Mouse (Mus musculus) left cerebral cortex, adult 9 months (tissue): ENCODE data around the gene Prtn3.

ENCODE experiments used
- DNase-seq, 2 experiments: peaks; one replicate each; pipeline ENCODE4 v3.0.0; 2022; ENCODE audit warnings: low spot score in 2 of 2

Gene Prtn3

GRCm38 (mm10) chr10:79874290-79874862, at the start of gene Prtn3, which contains the start of gene Plppr3:
Gene Prtn3, plus strand, starts transcription at chr10:79874476.
Gene Plppr3, minus strand, starts transcription at chr10:79874634.
- DNase-seq, result no peak

- DNase-seq, result no peak
Measured at GRCm38 (mm10) chr10:79831583-79831982, 42.7 kb upstream of the Prtn3 start.

- DNase-seq, result no peak
Measured at GRCm38 (mm10) chr10:79832026-79832785, 42.1 kb upstream of the Prtn3 start.

GRCm38 (mm10) chr10:79832786-79833181, 41.5 kb upstream of the Prtn3 start:
- DNase-seq, result no peak

GRCm38 (mm10) chr10:79834769-79835398, 39.4 kb upstream of the Prtn3 start:
- DNase-seq, result peak in 1 of 2 experiments; percentile 64

GRCm38 (mm10) chr10:79836918-79837317, 37.4 kb upstream of the Prtn3 start:
- DNase-seq, result no peak

GRCm38 (mm10) chr10:79838151-79838550, 36.1 kb upstream of the Prtn3 start:
- no peak for DNase-seq

- no peak for DNase-seq
Measured at GRCm38 (mm10) chr10:79840091-79840490, 34.2 kb upstream of the Prtn3 start.

GRCm38 (mm10) chr10:79840644-79841551, 33.4 kb upstream of the Prtn3 start:
- DNase-seq, result peak; percentile 60 to 83

GRCm38 (mm10) chr10:79842322-79842721, 32.0 kb upstream of the Prtn3 start:
- no peak for DNase-seq

GRCm38 (mm10) chr10:79843476-79843875, 30.8 kb upstream of the Prtn3 start:
- no peak for DNase-seq

GRCm38 (mm10) chr10:79846553-79846952, 27.7 kb upstream of the Prtn3 start:
- no peak for DNase-seq

- no peak for DNase-seq
Measured at GRCm38 (mm10) chr10:79849941-79850628, 24.2 kb upstream of the Prtn3 start.

- DNase-seq, result no peak
Measured at GRCm38 (mm10) chr10:79851653-79852052, 22.6 kb upstream of the Prtn3 start.

- no peak for DNase-seq
Measured at GRCm38 (mm10) chr10:79852107-79852789, 22.0 kb upstream of the Prtn3 start.

- DNase-seq, result no peak
Measured at GRCm38 (mm10) chr10:79852827-79853226, 21.4 kb upstream of the Prtn3 start.

GRCm38 (mm10) chr10:79853392-79853791, 20.9 kb upstream of the Prtn3 start:
- peak; percentile 67 to 86 for DNase-seq

- DNase-seq, result peak; percentile 99 to 100
Measured at GRCm38 (mm10) chr10:79853860-79854795, 20.1 kb upstream of the Prtn3 start, which contains the start of gene Ptbp1. Gene Ptbp1, plus strand, starts transcription at chr10:79854427.

GRCm38 (mm10) chr10:79854801-79855541, 19.3 kb upstream of the Prtn3 start:
- peak in 1 of 2 experiments; percentile 56 for DNase-seq
